Mouse (Mus musculus) adipocyte (in vitro differentiated cells): ENCODE results near the gene Tmem198b.
A peak's percentile ranks its signal among the peaks of the same experiment; 100 is the strongest.
"Not testable (repeated sequence)": the region's sequence is repeated elsewhere in the genome, so short reads cannot be mapped to it uniquely, and the experiment has no call there.

Experiments used
- DNase-seq: peaks from one replicate; pipeline ENCODE4 v3.0.0-alpha.2; 2016; ENCODE audit warnings: low spot score

Tmem198b gene

GRCm38 (mm10) chr10:128804271-128805091 lies at the start of gene Tmem198b:
Gene Tmem198b (minus strand): TSS chr10:128804370.
- DNase-seq, result peak; percentile 68

GRCm38 (mm10) chr10:128850339-128850738 lies 46.2 kb upstream of the Tmem198b start:
- no peak for DNase-seq

GRCm38 (mm10) chr10:128848426-128848825 lies 44.3 kb upstream of the Tmem198b start:
- no peak for DNase-seq

GRCm38 (mm10) chr10:128846664-128847063 lies 42.5 kb upstream of the Tmem198b start:
- no peak for DNase-seq

GRCm38 (mm10) chr10:128845516-128845915 lies 41.3 kb upstream of the Tmem198b start:
- DNase-seq, result peak; percentile 50

GRCm38 (mm10) chr10:128843260-128843659 lies 39.1 kb upstream of the Tmem198b start:
- DNase-seq, result no peak

GRCm38 (mm10) chr10:128840612-128841011 lies 36.4 kb upstream of the Tmem198b start:
- no peak for DNase-seq

GRCm38 (mm10) chr10:128839434-128839833 lies 35.3 kb upstream of the Tmem198b start:
- DNase-seq, result no peak

- no peak for DNase-seq
Measured at GRCm38 (mm10) chr10:128837400-128837799, 33.2 kb upstream of the Tmem198b start.

GRCm38 (mm10) chr10:128823821-128824220 lies 19.7 kb upstream of the Tmem198b start:
- DNase-seq, result no peak

GRCm38 (mm10) chr10:128823087-128823486 lies 18.9 kb upstream of the Tmem198b start:
- DNase-seq, result not testable (repeated sequence)

- DNase-seq, result no peak
Measured at GRCm38 (mm10) chr10:128822135-128822534, 18.0 kb upstream of the Tmem198b start.

- peak; percentile 100 for DNase-seq
Measured at GRCm38 (mm10) chr10:128821358-128822056, 17.3 kb upstream of the Tmem198b start, which contains the start of gene Ormdl2. Gene Ormdl2 (minus strand): TSS chr10:128821645.

- no peak for DNase-seq
Measured at GRCm38 (mm10) chr10:128820217-128820616, 16.0 kb upstream of the Tmem198b start.

- no peak for DNase-seq
Measured at GRCm38 (mm10) chr10:128817033-128817432, 12.9 kb upstream of the Tmem198b start, which contains the start of gene Sarnp. Gene Sarnp (plus strand): TSS chr10:128817333.

- DNase-seq, result no peak
Measured at GRCm38 (mm10) chr10:128807018-128807417, 2.8 kb upstream of the Tmem198b start.

GRCm38 (mm10) chr10:128806086-128806485 lies 1.9 kb upstream of the Tmem198b start:
- no peak for DNase-seq

- peak; percentile 98 for DNase-seq
Measured at GRCm38 (mm10) chr10:128805092-128806000, 1.2 kb upstream of the Tmem198b start.

GRCm38 (mm10) chr10:128803771-128804270 lies 349 bp downstream of the Tmem198b start, which contains the start of gene Dnajc14:
Gene Dnajc14 (plus strand): TSS chr10:128804062.
- peak; percentile 82 for DNase-seq

- peak; percentile 26 for DNase-seq
Measured at GRCm38 (mm10) chr10:128803361-128803760, 809 bp downstream of the Tmem198b start.

- no peak for DNase-seq
Measured at GRCm38 (mm10) chr10:128802956-128803355, 1.2 kb downstream of the Tmem198b start.
